Mouse (Mus musculus) lung, embryonic 15.5 days (tissue): ENCODE data around the gene Gabra6. TPM values are rescaled to one million over a fixed set of nuclear protein-coding genes. Genes with fewer than 3 reads are reported as not detected.

Experiments used
- polyA plus RNA-seq: library from polyadenylated mRNA; unstranded; fragments of >200 nt; fragmentation: Nextera tagmentation; extraction: Ambion mirVana; gene quantifications from 2 replicates; pipeline ENCODE4 v1.2.1, GENCODE M21; 2015

Gene Gabra6
- polyA plus RNA-seq, 1 experiment from 2014 or later = not detected

Other genes with a start within 250 kb of the Gabra6 start
- 0.36 and 0.89 TPM in 2 replicates for gene Gabra1, start 138.1 kb downstream of the Gabra6 start, polyA plus RNA-seq
- 0.81 and 0.89 TPM in 2 replicates for gene Gabrb2, start 98.7 kb upstream of the Gabra6 start, polyA plus RNA-seq